Mouse (Mus musculus) intestine, embryonic 15.5 days (tissue): ENCODE results near the gene Spsb2. TPM values are rescaled to one million over a fixed set of nuclear protein-coding genes. Genes with fewer than 3 reads are reported as not detected.
"Not testable (repeated sequence)": the region's sequence is repeated elsewhere in the genome, so short reads cannot be mapped to it uniquely, and the experiment has no call there.

Experiments used
- ATAC-seq: fragments of 200-750 bp; cut with Nextera tagmentation; 2 replicates; pipeline ENCODE4 v1.8.0; 2017; ENCODE audit warnings: moderate TSS enrichment, moderate library complexity
- H3K27ac ChIP-seq: fragments of 300-500 bp; sonication (generic); 2 replicates; pipeline ENCODE4 v1.5.1; 2015; ENCODE audit warnings: mild to moderate bottlenecking, inconsistent platforms
- H3K27me3 ChIP-seq: fragments of 300-500 bp; sonication (generic); replicated peaks from 2 replicates; pipeline ENCODE4 v1.6.1; 2015; ENCODE audit warnings: inconsistent platforms
- H3K36me3 ChIP-seq: fragments of 300-500 bp; sonication (generic); 2 replicates; pipeline ENCODE4 v1.6.1; 2015; ENCODE audit warnings: inconsistent platforms
- H3K4me1 ChIP-seq: fragments of 300-500 bp; sonication (generic); replicated peaks from 2 replicates; pipeline ENCODE4 v1.6.1; 2015; ENCODE audit warnings: inconsistent platforms
- H3K4me2 ChIP-seq: fragments of 300-500 bp; sonication (generic); replicated peaks from 2 replicates; pipeline ENCODE4 v1.6.1; 2015; ENCODE audit warnings: mild to moderate bottlenecking, inconsistent platforms
- H3K4me3 ChIP-seq: fragments of 300-500 bp; sonication (generic); replicated peaks from 2 replicates; pipeline ENCODE4 v1.5.1; 2015; ENCODE audit warnings: inconsistent platforms
- H3K9ac ChIP-seq: fragments of 300-500 bp; sonication (generic); 2 replicates; pipeline ENCODE4 v1.6.1; 2015; ENCODE audit warnings: inconsistent platforms
- H3K9me3 ChIP-seq: fragments of 300-500 bp; sonication (generic); 2 replicates; pipeline ENCODE4 v1.6.1; 2016; ENCODE audit warnings: inconsistent platforms
- WGBS: fragments of 180-500 bp; shearing (Covaris S2); methylation state at CpG from one replicate; pipeline ENCODE4 v1.1.7; 2015; 5-methylcytosine and 5-hydroxymethylcytosine counted together
- polyA plus RNA-seq: library from polyadenylated mRNA; unstranded; fragments of >200 nt; fragmentation: Nextera tagmentation; extraction: Ambion mirVana; gene quantifications from 2 replicates; pipeline ENCODE4 v1.2.1, GENCODE M21; 2015

Spsb2 gene
- polyA plus RNA-seq, 1 experiment from 2014 or later = 16.1 TPM

DNA sequence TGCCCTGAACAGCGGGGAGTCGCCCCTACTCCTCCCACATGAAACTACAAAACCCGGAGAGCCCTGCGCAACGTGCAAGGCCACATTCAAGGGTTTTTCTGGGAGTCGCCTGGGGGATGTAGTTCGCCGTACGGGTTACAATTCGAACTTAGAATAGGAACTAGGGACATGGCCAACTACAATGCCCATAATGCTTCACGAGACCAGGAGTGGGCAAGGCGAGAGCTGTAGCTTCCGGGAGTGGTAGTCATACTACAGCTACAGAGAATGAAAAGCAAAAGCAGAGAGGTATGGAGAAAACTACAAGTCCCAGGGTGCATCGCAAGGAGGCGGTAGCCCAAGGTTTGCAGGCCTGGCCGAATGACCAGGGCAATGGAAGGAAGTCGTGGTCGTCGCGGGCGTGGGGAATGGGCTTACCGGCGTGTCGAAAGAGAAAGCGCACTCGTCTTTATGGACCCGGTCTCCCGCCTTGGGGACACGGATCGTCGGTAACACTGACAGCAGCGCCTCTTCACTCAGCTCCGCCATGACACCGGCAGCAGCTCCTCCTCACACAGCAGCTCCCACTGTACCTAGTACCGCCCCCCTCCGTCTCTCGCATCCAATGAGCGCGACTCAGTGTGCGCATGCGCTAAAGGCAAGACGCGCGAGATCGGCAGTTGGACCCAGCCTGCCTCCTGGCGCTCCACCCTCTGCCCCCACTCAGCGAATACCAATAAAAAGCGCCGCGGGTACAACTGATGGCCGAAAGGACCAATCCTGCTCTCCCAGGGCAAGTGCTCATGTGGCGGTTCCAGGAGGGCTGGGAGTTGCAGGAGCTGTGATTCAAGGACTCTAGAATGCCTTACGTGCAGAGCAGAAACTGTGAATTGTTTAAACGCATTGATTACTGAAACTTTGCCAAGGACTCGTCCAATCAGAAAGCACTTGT is 20.7 kb downstream of the Spsb2 start, which contains the start of the genes Usp5 and Cdca3:
TSS of gene Usp5 (minus strand) at position 617 of the 931 bp plus-strand sequence.
TSS of gene Cdca3 (plus strand) at position 680 of the 931 bp plus-strand sequence.
- WGBS = under 1% methylated on average over 55 of the region's 55 CpGs
- H3K9me3 ChIP-seq = no peaks in the 10 kb centered on the region

DNA sequence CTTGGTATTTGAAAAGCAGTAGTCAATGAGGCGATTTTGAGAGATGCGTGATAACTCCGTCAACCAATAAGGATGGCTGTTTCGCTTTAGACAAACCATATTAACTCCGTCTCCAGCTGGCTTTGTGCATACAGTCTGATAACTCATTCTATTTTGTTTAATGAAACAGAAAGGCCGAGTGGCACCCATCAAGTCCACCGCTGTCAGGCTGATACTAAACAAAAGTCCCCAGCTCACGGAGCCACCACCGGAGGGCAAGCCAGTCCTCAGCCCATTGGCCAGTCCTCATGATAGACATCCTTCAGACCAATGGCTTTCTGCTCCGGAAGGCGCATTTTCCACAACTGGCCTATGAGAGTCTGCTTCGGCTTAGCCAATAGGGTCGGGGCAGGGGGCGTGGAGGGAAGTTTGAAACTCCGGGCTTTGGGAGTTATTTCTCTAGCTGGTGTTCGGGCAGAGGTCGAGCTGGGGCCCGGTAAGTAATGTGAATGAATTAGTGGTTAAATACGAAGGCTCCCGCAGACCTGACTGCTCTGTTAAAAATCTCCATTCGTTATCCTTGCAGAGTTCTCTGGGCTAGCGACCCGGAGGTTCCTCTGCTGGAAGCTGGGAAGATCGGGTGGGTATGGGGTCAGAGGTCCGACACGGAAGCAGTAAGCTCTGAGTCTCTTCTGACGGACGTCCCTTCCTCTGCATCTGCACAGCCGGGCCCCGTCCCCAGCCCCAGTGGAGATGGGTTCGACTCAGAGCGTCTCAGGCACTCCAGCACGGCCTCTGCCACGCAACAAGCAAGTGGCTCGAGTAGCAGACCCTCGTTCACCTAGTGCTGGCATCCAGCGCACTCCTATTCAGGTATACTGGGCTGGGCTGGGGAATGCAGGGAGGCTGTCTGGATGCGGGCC is 21.6 kb downstream of the Spsb2 start:
- Histone ChIP-seq H3K4me3 (peak overlapping the region; percentile 54), H3K27ac (peak overlapping the region; percentile 94), H3K9me3 (no peaks in the 10 kb centered on the region), H3K36me3 (peaks cover 16% of the 10 kb centered on the region), H3K9ac (peak overlapping the region; percentile 70), H3K27me3 (no peaks in the 10 kb centered on the region), H3K4me1 (peaks cover 21% of the 10 kb centered on the region), H3K4me2 (peak overlapping the region; percentile 90)
- under 1% methylated on average over 38 of the region's 38 CpGs for WGBS
- ATAC-seq = peak; percentile 90

More for the DNA sequence above, 20.7 kb downstream of the Spsb2 start, which contains the start of the genes Usp5 and Cdca3:
- Histone ChIP-seq H3K4me3 (peak within 1 kb of the TSS; percentile 54), H3K27ac (peak within 1 kb of the TSS; percentile 94), H3K4me1 (peaks cover 16% of the 10 kb centered on the region), H3K4me2 (peak within 1 kb of the TSS; percentile 90), H3K27me3 (no peaks in the 10 kb centered on the region), H3K9ac (peak within 1 kb of the TSS; percentile 70), H3K36me3 (peaks cover 25% of the 10 kb centered on the region)
- ATAC-seq = peak; percentile 94

DNA sequence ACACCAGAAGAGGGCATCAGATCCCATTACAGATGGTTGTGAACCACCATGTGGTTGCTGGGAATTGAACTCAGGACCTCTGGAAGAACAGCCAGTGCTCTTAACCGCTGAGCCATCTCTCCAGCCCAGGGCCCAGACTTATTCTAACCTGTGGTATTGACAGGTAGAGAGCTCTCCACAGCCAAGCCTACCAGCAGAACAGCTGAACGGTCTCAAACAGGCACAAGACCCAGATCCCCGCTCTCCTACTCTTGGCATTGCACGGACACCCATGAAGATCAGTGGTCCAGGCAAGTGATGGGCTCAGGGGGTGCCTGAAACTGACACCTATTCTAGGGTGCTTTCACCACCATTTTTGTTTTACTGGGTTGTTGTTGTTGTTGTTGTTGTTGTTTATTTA is 22.7 kb downstream of the Spsb2 start:
- not testable (repeated sequence) for H3K4me3 ChIP-seq, H3K27me3 ChIP-seq, ATAC-seq, H3K9me3 ChIP-seq, H3K27ac ChIP-seq, H3K9ac ChIP-seq
- Histone ChIP-seq H3K4me1 (peaks cover 21% of the 10 kb centered on the region), H3K36me3 (peaks cover 10% of the 10 kb centered on the region), H3K4me2 (peak overlapping the region; percentile 90)
- 96% methylated on average over 4 of the region's 4 CpGs for WGBS

DNA sequence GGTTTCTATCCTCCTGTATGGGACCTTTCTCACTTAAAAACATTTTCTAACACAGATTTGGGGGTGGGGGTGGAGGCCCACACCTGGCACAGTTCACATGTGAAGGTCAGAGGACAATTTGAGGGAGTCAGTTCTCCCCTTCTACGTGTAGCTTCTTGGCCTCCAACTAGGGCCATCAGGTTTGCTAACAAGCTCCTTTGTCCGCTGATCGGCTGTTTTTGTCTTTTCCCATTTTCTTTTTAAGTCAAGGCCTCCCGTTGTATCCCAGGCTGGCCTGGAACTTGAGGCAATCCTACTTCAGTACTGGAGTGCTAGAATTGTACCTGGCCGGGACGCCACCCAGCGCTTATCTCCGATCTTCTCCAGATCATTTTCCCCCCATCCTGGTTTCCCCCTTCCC is 23.2 kb downstream of the Spsb2 start:
- H3K4me3 ChIP-seq = no peak overlapping the region
- ATAC-seq = no peak

DNA sequence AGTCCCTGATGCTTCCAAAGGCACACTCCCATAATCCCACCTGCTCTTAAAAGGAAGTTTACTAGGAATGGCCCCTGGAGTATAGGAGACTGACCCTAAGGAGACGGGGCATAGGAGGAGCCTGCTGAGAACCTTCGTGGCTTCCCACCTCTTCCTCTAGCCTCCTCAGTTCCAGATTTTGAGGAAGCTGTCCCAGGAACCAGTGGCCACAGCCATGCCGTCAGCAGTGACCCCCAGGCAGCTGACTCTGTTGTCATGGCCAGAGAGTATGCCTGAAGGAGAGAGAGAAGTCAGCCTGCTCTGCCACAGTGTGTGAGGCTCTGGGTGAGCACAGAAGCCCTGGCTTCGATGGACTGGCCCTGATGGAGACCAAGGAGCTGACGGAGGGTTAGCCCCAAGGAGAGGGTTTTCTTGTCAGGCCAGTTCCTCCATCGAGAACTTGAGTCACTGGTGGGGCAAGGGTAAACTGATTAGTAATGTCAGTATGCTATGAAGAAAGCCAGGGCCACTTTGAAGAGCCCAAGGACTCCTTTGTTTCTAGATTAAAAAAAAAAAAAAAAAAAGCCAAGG is 26.1 kb downstream of the Spsb2 start:
- no peaks in the 10 kb centered on the region for H3K27me3 ChIP-seq
- H3K4me3 ChIP-seq = no peak overlapping the region
- no peak overlapping the region for H3K27ac ChIP-seq
- no peaks in the 10 kb centered on the region for H3K9me3 ChIP-seq
- peaks cover 9% of the 10 kb centered on the region for H3K36me3 ChIP-seq
- ATAC-seq = no peak
- no peak overlapping the region for H3K4me2 ChIP-seq
- peaks cover 15% of the 10 kb centered on the region; the same call in 1 of the 2 replicates for H3K4me1 ChIP-seq
- H3K9ac ChIP-seq = no peak overlapping the region
- 78% methylated on average over 6 of the region's 6 CpGs for WGBS

More for the DNA sequence above, 23.2 kb downstream of the Spsb2 start:
- Histone ChIP-seq H3K9me3 (no peaks in the 10 kb centered on the region), H3K27me3 (no peaks in the 10 kb centered on the region), H3K9ac (peak overlapping the region; percentile 9; the same call in 1 of the 2 replicates), H3K27ac (no peak overlapping the region), H3K4me2 (no peak overlapping the region), H3K4me1 (peaks cover 21% of the 10 kb centered on the region), H3K36me3 (peaks cover 9% of the 10 kb centered on the region)
- 94% methylated on average over 8 of the region's 8 CpGs for WGBS

DNA sequence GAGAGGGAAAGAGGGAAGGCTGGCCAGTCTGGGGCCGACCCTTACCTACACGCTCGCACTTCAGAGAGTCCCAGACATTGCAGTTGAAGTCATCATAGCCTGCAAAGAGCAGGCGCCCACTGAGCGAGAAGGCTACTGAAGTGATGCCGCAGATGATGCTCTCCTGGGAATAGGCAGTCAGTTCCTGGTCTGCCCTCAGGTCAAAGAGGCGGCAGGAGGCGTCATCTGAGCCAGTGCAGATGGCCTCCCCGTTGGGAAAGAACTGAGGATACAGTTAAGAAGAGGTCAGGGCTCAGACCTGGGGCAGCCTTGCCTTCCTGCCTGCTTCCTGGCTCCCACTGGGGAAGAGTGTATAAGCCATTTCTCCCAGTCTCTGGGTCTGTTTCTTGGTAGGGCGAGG is 27.1 kb downstream of the Spsb2 start:
- Histone ChIP-seq H3K4me1 (peaks cover 20% of the 10 kb centered on the region; the same call in 1 of the 2 replicates), H3K36me3 (peaks cover 9% of the 10 kb centered on the region), H3K27ac (no peak overlapping the region), H3K4me3 (no peak overlapping the region), H3K9me3 (no peaks in the 10 kb centered on the region), H3K4me2 (no peak overlapping the region), H3K27me3 (no peaks in the 10 kb centered on the region), H3K9ac (0 out of 2 replicates have a peak overlapping the region, but pooled peaks have one; percentile 17)
- WGBS = 67% methylated on average over 10 of the region's 10 CpGs
- no peak for ATAC-seq

DNA sequence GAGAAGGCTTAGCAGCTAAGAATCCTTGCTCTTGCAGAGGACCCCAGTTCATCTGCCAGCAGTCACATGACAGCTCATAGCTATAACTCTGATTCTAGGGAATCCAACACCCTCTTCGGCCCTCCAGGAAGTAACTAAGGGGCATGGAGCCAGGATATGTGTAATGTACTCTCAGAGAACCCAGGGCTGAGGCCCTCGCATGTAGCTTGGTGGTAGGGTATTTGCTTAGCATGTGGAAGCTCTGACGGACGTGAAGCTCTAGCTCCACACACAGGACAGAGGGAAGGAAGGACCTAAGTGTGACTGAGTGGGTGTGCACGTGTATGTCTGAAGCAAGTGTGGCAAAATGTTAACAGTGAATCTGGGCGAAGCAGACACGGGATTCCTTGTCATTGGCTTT is 27.9 kb downstream of the Spsb2 start:
- Histone ChIP-seq H3K9ac (0 out of 2 replicates have a peak overlapping the region, but pooled peaks have one; percentile 12), H3K36me3 (peaks cover 9% of the 10 kb centered on the region), H3K9me3 (no peaks in the 10 kb centered on the region), H3K4me2 (no peak overlapping the region), H3K4me3 (no peak overlapping the region), H3K27ac (no peak overlapping the region), H3K27me3 (no peaks in the 10 kb centered on the region), H3K4me1 (peaks cover 21% of the 10 kb centered on the region; the same call in 1 of the 2 replicates)
- WGBS = 77% methylated on average over 7 of the region's 7 CpGs
- no peak for ATAC-seq

DNA sequence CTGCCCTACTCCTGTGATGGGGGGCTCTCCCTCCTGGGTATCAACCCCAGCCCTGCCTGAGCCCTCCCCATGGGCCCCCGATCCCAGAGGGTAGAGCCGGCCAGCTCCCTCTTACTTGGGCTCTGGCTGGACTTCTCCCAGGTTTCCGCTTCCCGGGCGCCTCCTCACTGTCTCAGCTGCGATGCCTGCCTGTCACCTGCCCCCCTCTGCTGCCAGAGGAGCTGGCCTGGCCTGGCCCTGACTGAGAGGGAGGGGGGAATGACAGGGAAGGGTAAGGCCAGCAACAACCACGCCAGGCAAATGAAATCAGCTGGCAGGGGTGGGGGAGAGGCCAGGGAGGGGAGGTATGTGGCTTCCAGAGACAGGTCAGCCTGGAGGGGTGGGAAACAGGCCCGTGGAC is 31.3 kb downstream of the Spsb2 start:
- Histone ChIP-seq H3K9me3 (no peaks in the 10 kb centered on the region), H3K27ac (no peak overlapping the region), H3K4me2 (no peak overlapping the region), H3K4me1 (peaks cover 13% of the 10 kb centered on the region; the same call in 1 of the 2 replicates), H3K27me3 (no peaks in the 10 kb centered on the region), H3K9ac (no peak overlapping the region; the same call in 1 of the 2 replicates), H3K36me3 (peaks cover 1% of the 10 kb centered on the region; the same call in 1 of the 2 replicates), H3K4me3 (no peak overlapping the region)
- 9% methylated on average over 8 of the region's 8 CpGs for WGBS
- peak; percentile 6; the same call in 1 of the 2 replicates for ATAC-seq

DNA sequence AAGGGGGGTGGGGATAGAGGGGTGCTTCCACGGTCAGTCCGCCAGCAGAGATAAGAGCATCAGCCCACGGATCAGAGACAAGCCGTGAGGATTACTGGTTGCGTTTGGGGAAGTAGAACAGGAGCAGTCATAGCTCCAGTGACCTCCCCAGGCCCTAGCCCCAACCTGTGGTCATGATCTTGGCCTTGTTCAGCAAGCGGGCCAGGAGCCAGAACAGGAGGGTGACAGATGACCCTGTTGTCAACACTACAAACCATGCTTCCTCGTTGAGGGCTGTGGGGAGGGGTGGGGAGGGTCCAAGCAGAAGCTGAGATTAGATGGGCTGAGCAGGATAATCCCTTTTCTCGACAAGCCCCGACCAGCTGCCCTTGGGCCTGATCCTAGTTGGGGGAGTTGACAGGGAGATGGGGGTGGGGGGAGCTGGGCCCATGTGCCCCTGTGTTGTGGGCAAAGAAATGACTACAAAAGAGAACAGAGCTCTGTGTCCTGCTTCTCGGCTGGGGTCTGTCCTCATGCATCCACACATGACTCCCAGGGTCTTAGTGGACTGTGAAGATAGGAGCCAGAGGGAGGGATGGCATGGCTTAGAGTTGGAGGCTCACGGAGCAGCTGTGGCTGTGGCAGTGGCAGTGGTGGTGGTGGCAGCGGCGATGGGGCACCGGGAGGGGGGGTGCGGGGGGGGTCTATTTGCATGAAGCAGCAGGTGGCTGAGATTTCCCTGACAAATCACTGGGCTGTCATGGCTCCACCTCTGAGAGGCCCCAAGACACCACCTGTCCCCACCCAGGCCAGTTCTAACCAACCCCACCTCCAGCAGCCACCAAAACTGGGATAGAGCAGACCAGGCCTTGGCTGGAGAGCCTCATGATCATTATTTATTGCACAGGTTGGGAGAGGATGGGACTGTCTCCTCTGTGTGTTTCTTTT is 32.0 kb downstream of the Spsb2 start, which contains the start of gene Gnb3:
TSS of gene Gnb3 (minus strand) at position 35 of the 927 bp plus-strand sequence.
- Histone ChIP-seq H3K9me3 (no peaks in the 10 kb centered on the region), H3K4me3 (no peak within 1 kb of the TSS), H3K4me1 (peaks cover 13% of the 10 kb centered on the region; the same call in 1 of the 2 replicates), H3K27ac (no peak within 1 kb of the TSS), H3K27me3 (no peaks in the 10 kb centered on the region), H3K4me2 (no peak within 1 kb of the TSS), H3K36me3 (peaks cover 6% of the 10 kb centered on the region; the same call in 1 of the 2 replicates), H3K9ac (no peak within 1 kb of the TSS; the same call in 1 of the 2 replicates)
- ATAC-seq = peak; percentile 21; the same call in 1 of the 2 replicates
- 27% methylated on average over 15 of the region's 15 CpGs for WGBS

DNA sequence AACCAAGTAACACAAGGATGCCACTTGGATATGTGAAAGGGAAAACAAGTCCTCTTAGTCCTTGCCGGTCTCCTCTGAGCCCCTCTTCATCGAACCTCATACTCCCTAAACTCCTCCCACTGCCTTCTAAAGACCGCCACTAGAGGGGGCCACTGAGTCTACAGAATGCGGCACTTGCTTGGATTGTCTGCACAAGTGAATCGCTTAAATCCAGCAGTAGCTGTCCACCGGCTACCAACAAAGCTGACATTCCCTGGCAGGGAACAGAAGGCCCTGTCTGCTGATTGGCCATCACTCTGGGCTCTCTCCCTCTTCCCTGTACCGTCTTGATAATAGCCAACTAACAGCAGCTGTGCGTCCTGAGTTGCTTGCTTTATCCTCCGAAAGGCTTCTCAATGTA is 38.8 kb downstream of the Spsb2 start:
- Histone ChIP-seq H3K9ac (no peak overlapping the region), H3K4me2 (no peak overlapping the region), H3K9me3 (no peaks in the 10 kb centered on the region), H3K4me3 (no peak overlapping the region), H3K27ac (no peak overlapping the region), H3K27me3 (no peaks in the 10 kb centered on the region), H3K36me3 (peaks cover 6% of the 10 kb centered on the region; the same call in 1 of the 2 replicates), H3K4me1 (no peaks in the 10 kb centered on the region)
- peak; percentile 69 for ATAC-seq
- 9% methylated on average over 9 of the region's 9 CpGs for WGBS
